Comparison of ENCODE assay signal across 26 mouse cellular contexts in the genomic region with DNA sequence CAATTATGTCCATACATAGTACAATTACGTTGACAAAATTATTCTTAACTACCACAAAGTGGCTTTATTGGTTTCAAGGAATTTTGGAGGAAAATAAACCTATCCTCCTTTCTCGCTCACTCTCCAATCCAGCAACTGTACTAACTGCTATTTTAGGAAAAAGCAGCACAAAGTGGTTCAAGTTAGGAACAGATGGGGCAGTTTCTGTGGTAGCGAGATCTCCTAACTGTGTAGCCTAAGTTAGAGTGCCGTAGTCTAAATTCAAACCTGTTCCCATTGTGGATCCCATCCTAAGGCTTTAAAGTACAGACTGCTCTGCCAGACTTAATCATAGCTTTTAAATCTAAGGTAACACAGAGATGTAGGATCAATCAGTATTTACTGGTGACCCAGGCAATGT. TPM values are rescaled to one million over a fixed set of nuclear protein-coding genes. Genes with fewer than 3 reads are reported as not detected.
"Had no signal": no experiment of that assay in that cellular context is flagged by ENCODE, and none has a peak within 500 bp of the region (broad histone marks: within the 10 kb centered on the region; RNA-seq: fewer than 3 reads in every experiment).

No protein-coding gene starts in this region.

- DNase-seq: kidney, adult 2 months; kidney, postnatal 25 days; layer of hippocampus, postnatal 36 days; left cerebral cortex, postnatal 4 days; liver, postnatal 0 days; lung, postnatal 10 days; lung, postnatal 36 days; right cerebral cortex, postnatal 25 days; thymus, adult 2 months; thymus, postnatal 25 days had no signal

- H3K4me3 ChIP-seq: limb, embryonic 12.5 days; limb, embryonic 15.5 days; lung, embryonic 15.5 days; megakaryocyte, embryonic 14.5 days; midbrain, embryonic 10.5 days; midbrain, embryonic 13.5 days; neural tube, embryonic 12.5 days; neural tube, embryonic 15.5 days had no signal

- H3K27ac ChIP-seq: kidney, postnatal 0 days; limb, embryonic 12.5 days; limb, embryonic 15.5 days; liver, embryonic 14.5 days; lung, embryonic 15.5 days; midbrain, embryonic 10.5 days; midbrain, embryonic 13.5 days; neural tube, embryonic 12.5 days; neural tube, embryonic 15.5 days had no signal

- H3K4me1 ChIP-seq: limb, embryonic 12.5 days; limb, embryonic 15.5 days; lung, embryonic 15.5 days; megakaryocyte, embryonic 14.5 days; midbrain, embryonic 13.5 days; neural tube, embryonic 12.5 days; neural tube, embryonic 15.5 days had no signal

RNA-seq across cellular contexts. Expression of gene Tal2, which starts 20.7 kb away (rescaled TPM):
- polyA plus RNA-seq: intestine, embryonic 14.5 days; kidney, embryonic 14.5 days; large intestine, adult 2 months; liver, embryonic 11.5 days; liver, embryonic 14.5 days; liver, postnatal 0 days; small intestine, adult 2 months; spleen, adult 2 months had no signal
